Mouse (Mus musculus): ENCODE results near the gene Mrgpra2a.
"Not testable (repeated sequence)": the region's sequence is repeated elsewhere in the genome, so short reads cannot be mapped to it uniquely, and the experiment has no call there.

DNA sequence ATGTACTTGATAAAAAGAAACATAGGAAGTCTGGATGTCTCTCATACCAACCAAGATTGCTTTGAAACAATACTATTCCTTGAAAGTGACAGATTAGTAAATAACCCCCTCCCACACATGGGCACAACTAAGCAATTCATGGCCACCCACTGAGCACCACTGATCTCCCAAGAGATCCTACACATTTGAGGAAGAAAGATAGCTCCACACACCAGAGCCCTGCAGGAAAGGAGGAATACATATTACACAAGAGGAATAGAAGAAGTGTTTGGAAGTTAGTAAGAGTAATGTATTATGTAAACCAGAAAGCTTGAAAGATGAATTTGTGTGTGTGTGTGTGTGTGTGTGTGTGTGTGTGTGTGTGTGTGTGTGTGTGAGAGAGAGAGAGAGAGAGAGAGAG, 6.2 kb downstream of the Mrgpra2a start:
- TF ChIP-seq CTCF, POLR2A (IDR thresholded peaks at IDR 0.05; ENCODE audit: insufficient read depth, low read depth, low read length): not testable (repeated sequence)
